Mouse (Mus musculus): ENCODE measurements around the gene Slco1a6.

Slco1a6 gene

DNA sequence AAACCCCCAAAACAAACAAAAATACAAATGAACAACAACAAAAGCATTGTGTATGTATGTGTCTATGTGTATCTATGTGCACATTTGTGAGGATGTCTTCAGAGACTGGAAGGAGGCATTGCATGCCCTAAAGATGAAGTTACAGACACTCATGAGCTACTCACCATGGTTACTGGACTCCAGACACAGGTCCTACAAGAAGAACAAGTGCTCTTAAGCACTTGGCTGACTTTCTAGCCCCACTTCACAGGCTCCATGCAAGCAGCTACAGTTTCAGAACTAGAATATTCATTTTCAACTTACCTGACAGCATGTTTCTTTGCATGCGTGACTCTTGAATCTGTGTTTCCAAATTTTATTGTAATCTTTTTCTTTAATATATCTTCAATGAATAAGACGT lies 172.6 kb downstream of the Slco1a6 start:
- in situ Hi-C loops (cut with MboI, MseI) = loop anchor here (10.0 kb wide), 1 partner anchor 1881 kb away; no protein-coding TSS in a partner anchor
